Mouse (Mus musculus) cerebellum, adult 2 months (tissue): Measurements from ENCODE around the gene Lmx1b. TPM values are rescaled to one million over a fixed set of nuclear protein-coding genes. Genes with fewer than 3 reads are reported as not detected.

Source experiments
- DNase-seq, 2 experiments: peaks; one replicate each; pipeline ENCODE4 v3.0.0; 2021
- H3K27ac ChIP-seq: fragments of 200-500 bp; 2 replicates; pipeline ENCODE4 v1.5.1; 2012; ENCODE audit warnings: low read length, control low read depth, inconsistent platforms; ENCODE audit not compliant: insufficient read depth
- H3K27me3 ChIP-seq: fragments of 200-500 bp; 2 replicates; pipeline ENCODE4 v1.6.1; 2012; ENCODE audit warnings: inconsistent platforms, mild to moderate bottlenecking, low read length, moderate library complexity; ENCODE audit not compliant: control insufficient read depth, insufficient read depth
- H3K4me1 ChIP-seq: fragments of 200-500 bp; 2 replicates; pipeline ENCODE4 v1.6.1; 2011; ENCODE audit warnings: low read length; ENCODE audit not compliant: control insufficient read depth, insufficient read depth
- H3K4me3 ChIP-seq: fragments of 200-500 bp; replicated peaks from 2 replicates; pipeline ENCODE3; 2011; ENCODE audit warnings: mild to moderate bottlenecking, low read depth, low read length, control low read depth; ENCODE audit not compliant: insufficient read depth
- CTCF ChIP-seq: fragments of 200-500 bp; IDR thresholded peaks from 2 replicates; pipeline ENCODE4 v1.5.1; 2011; ENCODE audit warnings: low read depth, mild to moderate bottlenecking, control low read depth, low read length, moderate library complexity, borderline replicate concordance; ENCODE audit not compliant: insufficient read depth
- POLR2A ChIP-seq: fragments of 200-500 bp; IDR thresholded peaks from 2 replicates; pipeline ENCODE4 v1.6.1; 2011; ENCODE audit warnings: low read length, control low read depth, borderline replicate concordance; ENCODE audit not compliant: insufficient read depth
- WGBS: fragments of 180-500 bp; shearing (Covaris S2); methylation state at CpG from one replicate; pipeline ENCODE4 v1.1.7; 2018; 5-methylcytosine and 5-hydroxymethylcytosine counted together
- polyA plus RNA-seq: library from polyadenylated mRNA; depleted of rRNA; stranded (reverse); fragments of >200 nt; gene quantifications from 2 replicates; pipeline ENCODE4 v1.2.3, GENCODE M21; 2012

Lmx1b gene
- polyA plus RNA-seq, 1 experiment: 0.84 TPM

DNA sequence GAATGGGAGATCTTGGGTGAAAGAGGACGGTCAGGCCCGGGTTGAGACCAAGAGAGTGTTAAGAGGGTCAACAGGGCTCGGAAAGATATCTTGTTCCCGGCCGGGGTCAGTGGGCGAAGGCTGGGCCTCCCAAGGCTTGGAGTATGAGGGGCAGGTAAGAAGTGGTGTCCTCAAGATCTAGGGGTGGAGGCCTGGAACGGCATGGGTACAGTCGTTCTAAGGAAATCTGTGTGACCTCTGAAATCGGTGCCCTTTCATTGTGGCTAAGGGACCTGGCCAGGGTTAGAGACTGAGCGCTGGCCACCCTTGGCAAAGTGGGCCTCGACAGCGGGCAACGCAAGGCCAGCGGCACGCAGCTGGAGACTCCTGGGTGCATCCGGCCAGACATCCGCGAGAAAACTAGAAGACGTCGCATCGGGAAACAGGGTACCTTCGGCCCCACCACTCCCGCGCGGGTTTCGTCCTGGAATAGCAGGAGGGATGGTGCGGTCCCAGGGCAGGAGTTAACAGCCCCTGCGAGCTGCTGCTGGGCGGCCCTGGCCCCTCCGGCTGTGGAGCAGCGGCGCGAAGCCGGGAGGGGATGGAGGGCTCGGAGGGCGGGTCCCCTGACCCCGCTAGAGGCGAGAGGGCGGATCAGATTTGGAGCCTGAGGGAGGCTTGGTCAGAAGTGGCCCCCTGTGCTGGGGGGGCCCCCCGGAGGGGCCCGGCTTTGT lies 1.7 kb upstream of the Lmx1b start:
- H3K4me3 ChIP-seq: no peak overlapping the region
- peaks cover 21% of the 10 kb centered on the region; the same call in 1 of the 2 replicates for H3K27me3 ChIP-seq
- 4% methylated on average over 41 of the region's 41 CpGs for WGBS
- no peak for TF ChIP-seq CTCF
- no peak for DNase-seq
- H3K27ac ChIP-seq: no peak overlapping the region
- no peaks in the 10 kb centered on the region for H3K4me1 ChIP-seq

DNA sequence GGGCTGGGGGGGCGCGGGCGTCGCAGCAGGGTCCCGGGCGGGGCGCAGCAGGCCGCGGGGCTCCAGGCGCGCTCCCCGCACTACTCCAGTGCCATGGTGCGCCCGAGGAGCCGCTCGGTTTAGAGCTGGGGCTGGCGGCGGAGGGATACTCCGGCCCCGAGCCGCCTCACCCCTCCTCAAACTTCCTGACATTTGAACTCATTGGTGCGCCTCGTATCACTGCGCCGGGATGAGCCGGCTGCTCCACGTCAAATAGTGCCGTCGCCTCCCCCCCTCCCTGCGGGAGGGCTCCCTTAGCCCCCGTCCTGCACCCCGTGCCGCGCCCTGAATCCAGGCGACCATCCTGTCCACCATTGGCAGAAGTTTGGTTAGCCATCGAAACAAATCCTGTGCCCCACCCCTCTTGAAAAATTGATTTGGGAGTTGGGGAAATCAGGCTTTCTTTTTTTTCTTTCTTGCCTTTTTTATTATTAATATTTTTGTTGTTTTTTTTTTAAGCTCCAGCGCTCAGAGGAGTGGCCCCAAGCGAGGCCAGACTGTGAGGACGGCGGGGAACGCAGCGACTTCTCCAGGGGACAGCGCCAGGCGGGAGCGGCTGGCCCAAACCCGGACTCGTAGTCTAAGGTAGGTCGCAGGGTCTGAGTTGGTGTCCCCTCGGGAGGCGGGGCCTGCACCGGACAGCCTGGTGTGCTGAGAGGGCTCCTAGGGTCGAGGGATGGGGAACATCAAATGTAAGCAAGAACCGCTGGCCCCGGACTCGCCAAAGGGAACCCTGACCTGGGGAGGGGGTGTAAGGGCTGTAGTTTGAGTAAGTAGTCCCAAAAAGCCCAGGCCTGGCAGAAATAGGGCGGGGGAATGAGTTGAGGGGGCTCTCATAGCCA lies 907 bp upstream of the Lmx1b start:
- no peak overlapping the region for H3K27ac ChIP-seq
- H3K4me1 ChIP-seq: no peaks in the 10 kb centered on the region
- TF ChIP-seq POLR2A (no peak), CTCF (no peak)
- peaks cover 21% of the 10 kb centered on the region; the same call in 1 of the 2 replicates for H3K27me3 ChIP-seq
- no peak overlapping the region for H3K4me3 ChIP-seq
- WGBS: 2% methylated on average over 56 of the region's 56 CpGs
- DNase-seq: no peak

DNA sequence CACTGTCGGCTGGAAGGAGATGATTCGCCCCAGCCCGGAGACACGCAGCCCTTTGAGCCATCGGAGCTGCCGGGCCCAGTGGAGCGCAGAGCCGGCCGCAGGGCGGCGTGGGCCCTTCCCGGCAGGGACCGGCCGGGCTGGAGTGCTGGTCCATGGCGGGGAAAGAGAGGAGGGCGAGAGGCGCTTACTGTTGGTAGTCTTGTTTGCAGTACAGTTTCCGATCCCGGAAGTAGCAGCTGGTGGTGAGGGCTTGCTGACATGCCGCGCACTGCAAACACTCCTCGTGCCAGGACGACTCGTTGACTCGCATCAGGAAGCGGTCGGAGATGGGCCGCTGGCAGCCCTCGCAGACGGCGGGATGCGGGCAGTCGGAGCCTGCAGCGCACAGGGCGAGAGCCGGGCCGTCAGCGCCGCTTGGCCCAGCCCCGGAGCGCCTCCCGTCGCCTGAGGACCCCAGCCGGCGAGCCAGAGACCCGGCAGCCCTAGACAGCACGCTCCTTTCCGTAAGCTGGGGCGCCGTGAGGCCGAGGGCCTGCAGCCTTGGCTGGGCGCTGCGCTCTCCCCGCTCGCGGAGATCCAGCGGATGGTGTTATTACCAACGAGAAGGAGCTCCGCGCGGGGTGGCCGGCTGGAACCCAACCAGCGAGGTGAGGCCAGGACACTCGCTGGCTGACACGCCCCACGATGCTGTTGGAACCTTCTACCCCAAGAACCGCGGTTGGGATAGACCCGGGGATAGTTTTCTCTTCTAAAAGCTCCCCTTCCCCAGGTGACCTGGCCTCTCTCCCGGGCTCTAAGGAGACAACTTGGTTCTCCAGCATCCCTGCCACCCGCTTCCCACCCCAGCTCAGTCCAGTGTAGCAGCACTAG lies 775 bp downstream of the Lmx1b start:
- Histone ChIP-seq H3K4me3 (no peak overlapping the region), H3K4me1 (no peaks in the 10 kb centered on the region), H3K27me3 (peaks cover 21% of the 10 kb centered on the region; the same call in 1 of the 2 replicates), H3K27ac (no peak overlapping the region)
- DNase-seq: no peak
- TF ChIP-seq CTCF (no peak), POLR2A (no peak)
- 1% methylated on average over 70 of the region's 71 CpGs for whole genome bisulfite sequencing

DNA sequence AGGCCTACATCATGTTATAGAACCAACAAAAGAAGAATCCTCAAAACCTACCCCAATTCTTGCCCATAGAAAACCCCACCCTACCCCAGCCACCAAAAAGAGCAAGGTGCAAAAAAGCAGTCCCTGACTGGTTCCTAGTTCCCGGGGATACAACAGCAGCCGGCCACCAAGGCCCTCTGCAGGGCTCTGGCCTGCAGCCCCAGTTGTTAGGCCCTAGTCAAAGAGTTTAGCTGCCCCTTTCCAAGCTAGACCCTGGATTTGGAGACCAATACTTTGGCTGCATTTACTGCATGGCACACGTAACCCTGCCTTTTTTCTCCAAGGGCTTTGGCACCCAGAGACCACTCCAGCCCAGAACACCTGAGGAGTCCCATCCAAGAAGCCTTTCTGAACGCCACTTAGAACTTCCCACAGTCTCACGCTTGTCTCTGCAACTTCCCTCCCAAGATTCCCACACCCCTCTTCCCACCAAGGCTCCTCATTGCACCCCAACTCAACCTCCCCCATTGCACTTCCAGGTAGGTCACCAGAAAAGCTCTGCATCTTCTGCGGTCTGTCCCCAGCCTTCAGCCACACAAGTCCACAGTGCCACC lies 2.1 kb downstream of the Lmx1b start:
- TF ChIP-seq POLR2A (no peak), CTCF (no peak)
- Histone ChIP-seq H3K4me3 (no peak overlapping the region), H3K4me1 (no peaks in the 10 kb centered on the region), H3K27ac (no peak overlapping the region), H3K27me3 (peaks cover 21% of the 10 kb centered on the region; the same call in 1 of the 2 replicates)
- DNase-seq: no peak
- WGBS: 77% methylated on average over 6 of the region's 6 CpGs

DNA sequence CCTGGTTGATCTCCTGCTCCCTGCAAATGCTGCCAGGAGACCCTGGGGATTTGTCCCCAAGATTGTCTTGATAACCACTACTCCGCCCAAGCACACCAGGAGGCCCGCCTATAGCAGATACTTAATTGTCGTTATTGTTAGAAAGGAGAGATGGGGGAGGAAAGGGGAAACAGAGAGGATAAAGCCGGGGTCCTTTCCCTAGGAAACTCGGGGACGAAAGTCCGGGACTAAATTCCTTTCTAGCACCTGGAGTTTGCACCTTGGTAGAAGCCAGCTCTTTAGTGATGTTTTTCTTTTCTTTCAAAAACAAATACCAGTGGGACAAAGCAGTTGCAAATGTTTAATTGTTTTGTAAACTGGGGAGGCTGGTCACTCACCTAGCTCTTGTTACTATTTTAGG lies 3.0 kb downstream of the Lmx1b start:
- TF ChIP-seq CTCF: no peak
- TF ChIP-seq POLR2A: no peak
- 23% methylated on average over 7 of the region's 7 CpGs for WGBS
- Histone ChIP-seq H3K4me3 (no peak overlapping the region), H3K27me3 (peaks cover 21% of the 10 kb centered on the region; the same call in 1 of the 2 replicates), H3K27ac (no peak overlapping the region), H3K4me1 (no peaks in the 10 kb centered on the region)
- no peak for DNase-seq

DNA sequence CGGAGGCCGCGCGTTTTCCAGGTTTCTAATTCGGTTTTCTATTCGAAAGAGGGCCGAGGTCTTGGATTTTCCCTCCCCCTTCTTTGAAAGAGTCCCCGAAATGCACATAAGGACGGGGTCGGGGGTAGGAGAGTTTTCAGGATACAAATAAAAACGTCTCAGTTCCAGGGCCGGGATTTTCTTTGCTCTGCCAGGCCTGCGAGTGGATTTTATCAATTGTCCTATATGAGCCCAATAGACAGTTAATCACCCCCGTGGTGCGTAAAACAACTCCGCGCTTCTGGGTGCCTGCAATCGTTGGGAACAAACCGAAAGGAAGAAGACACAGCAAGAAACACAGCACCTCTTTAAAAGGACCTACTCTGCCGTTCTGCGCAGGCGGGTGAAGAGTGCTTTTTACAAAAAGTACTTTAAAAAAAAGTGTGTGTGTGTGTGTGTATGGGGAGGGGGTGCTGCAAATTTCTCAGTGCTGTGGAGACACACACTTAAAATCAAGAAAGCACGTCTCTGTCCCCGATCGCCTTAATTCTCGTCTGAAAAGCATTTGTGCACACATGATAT lies 3.6 kb downstream of the Lmx1b start:
- no peak for TF ChIP-seq POLR2A
- TF ChIP-seq CTCF: no peak
- WGBS: 4% methylated on average over 26 of the region's 26 CpGs
- DNase-seq: no peak

DNA sequence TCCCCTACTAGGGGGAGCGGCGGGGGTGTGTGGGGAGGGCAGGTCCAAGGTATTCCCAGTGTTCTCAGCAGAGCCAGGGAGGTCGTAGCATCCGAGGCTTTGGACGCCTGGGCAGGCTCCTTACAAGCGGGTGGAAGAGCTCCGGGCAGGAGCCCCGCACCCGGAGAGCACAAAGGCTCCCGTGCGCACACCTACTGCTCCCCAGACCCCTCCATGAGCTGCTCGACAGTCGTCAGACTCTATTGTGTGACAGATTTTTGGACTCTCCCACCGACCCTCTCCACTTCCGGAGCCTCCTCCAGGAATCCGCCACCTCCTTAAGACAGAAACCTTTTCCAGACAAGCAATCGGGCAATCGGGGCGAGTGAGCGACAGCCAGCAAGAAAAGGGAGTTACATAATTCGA lies 4.2 kb downstream of the Lmx1b start:
- 3% methylated on average over 21 of the region's 21 CpGs for WGBS
- TF ChIP-seq POLR2A (no peak), CTCF (no peak)
- no peak for DNase-seq
- no peak overlapping the region for H3K4me3 ChIP-seq
- peaks cover 19% of the 10 kb centered on the region; the same call in 1 of the 2 replicates for H3K27me3 ChIP-seq
- H3K4me1 ChIP-seq: no peaks in the 10 kb centered on the region
- H3K27ac ChIP-seq: no peak overlapping the region

More for the DNA sequence above, 3.6 kb downstream of the Lmx1b start:
- no peak overlapping the region for H3K4me3 ChIP-seq
- peaks cover 17% of the 10 kb centered on the region; the same call in 1 of the 2 replicates for H3K27me3 ChIP-seq
- no peak overlapping the region for H3K27ac ChIP-seq
- no peaks in the 10 kb centered on the region for H3K4me1 ChIP-seq
